In genomic region chr14:121244104-121244503, GRCm38 (mm10) we compare ENCODE assay signal across 15 mouse cellular contexts.
"Had no signal": no experiment of that assay in that cellular context is flagged by ENCODE, and none has a peak within 500 bp of the region (broad histone marks: within the 10 kb centered on the region; RNA-seq: fewer than 3 reads in every experiment).

No protein-coding gene starts in this region.

- H3K27me3 ChIP-seq: limb, embryonic 12.5 days; liver, embryonic 13.5 days; lung, embryonic 15.5 days had no signal

- H3K9ac ChIP-seq: limb, embryonic 12.5 days; liver, embryonic 13.5 days; liver, postnatal 0 days; lung, embryonic 15.5 days had no signal

- H3K4me3 ChIP-seq: limb, embryonic 12.5 days; liver, embryonic 13.5 days; lung, embryonic 15.5 days; megakaryocyte, embryonic 14.5 days had no signal

- DNase-seq: kidney, adult 2 months; kidney, postnatal 14 days; layer of hippocampus, adult 9-11 months; layer of hippocampus, postnatal 36 days; liver; liver, embryonic 13.5 days; liver, postnatal 0 days; lung, postnatal 14 days; right cerebral cortex, postnatal 14 days; thymus, postnatal 14 days had no signal

- H3K9me3 ChIP-seq: limb, embryonic 12.5 days; liver, embryonic 13.5 days; lung, embryonic 15.5 days had no signal

- H3K27ac ChIP-seq: limb, embryonic 12.5 days; liver, embryonic 13.5 days; lung, embryonic 15.5 days; macrophage had no signal

- H3K4me2 ChIP-seq: limb, embryonic 12.5 days; liver, embryonic 13.5 days; lung, embryonic 15.5 days; midbrain, embryonic 11.5 days had no signal

- H3K4me1 ChIP-seq: liver, embryonic 13.5 days; megakaryocyte, embryonic 14.5 days had no signal

- ATAC-seq: liver, postnatal 0 days had no signal
